Mouse (Mus musculus) spleen, postnatal 10 days (tissue): ENCODE measurements around the gene Fam167b.

ENCODE experiments used
- DNase-seq, 2 experiments: peaks; one replicate each; pipeline ENCODE4 v3.0.0; 2021 to 2022; ENCODE audit warnings: low spot score in 2 of 2

The Fam167b gene

GRCm38 (mm10) chr4:129608426-129609025 lies 30.2 kb upstream of the Fam167b start:
- peak; percentile 73 to 90 for DNase-seq

GRCm38 (mm10) chr4:129600233-129601158 lies 22.1 kb upstream of the Fam167b start, which contains the start of the genes Eif3i and Tmem234:
Gene Eif3i (minus strand): TSS chr4:129600648.
Gene Tmem234 (plus strand): TSS chr4:129600668.
- DNase-seq, result peak; percentile 75 to 88

DNA sequence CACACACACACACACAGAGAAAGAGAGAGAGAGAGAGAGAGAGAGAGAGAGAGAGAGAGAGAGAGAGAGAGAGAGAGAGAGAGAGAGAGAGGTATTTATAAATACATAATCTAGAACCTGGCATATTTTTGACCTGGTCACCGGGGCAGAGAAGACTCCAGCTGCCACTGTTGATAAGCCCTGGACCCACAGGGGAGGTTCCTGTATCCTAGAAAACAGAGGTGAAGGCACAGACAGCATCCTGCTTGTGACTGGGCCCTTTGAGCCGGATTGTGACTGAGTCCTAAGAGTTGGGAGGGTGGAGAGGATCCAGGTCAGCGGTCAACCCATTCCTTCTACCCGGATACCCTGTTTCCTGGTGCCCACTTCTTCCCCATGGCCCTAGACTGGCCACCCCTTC lies 10.5 kb upstream of the Fam167b start:
- peak in 1 of 2 experiments; percentile 57 for DNase-seq

- DNase-seq, result no peak
These were observed 8.6 kb upstream of the Fam167b start for GRCm38 (mm10) chr4:129586943-129587342.

DNA sequence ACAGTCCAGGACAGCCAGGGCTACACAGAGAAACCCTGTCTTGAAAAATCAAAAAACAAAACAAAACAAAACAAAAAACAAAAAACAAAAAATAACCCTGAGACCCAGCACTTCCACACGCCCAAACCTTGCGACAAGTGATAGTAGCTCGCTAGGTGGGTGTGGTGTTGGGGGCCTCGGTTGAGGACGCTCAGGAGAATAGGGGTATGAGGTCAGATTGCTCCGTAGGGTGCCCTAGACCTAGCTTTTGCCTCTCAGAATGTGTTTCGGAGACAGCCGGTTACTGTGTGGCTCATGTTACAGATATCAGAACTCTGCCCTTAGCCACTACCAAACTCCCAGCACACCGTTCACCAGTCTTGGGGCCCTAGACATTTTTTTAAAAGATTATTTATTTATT lies 7.4 kb upstream of the Fam167b start:
- no peak for DNase-seq

- DNase-seq, result peak; percentile 89 to 94
These were observed 6.7 kb upstream of the Fam167b start for GRCm38 (mm10) chr4:129584884-129585608.

DNA sequence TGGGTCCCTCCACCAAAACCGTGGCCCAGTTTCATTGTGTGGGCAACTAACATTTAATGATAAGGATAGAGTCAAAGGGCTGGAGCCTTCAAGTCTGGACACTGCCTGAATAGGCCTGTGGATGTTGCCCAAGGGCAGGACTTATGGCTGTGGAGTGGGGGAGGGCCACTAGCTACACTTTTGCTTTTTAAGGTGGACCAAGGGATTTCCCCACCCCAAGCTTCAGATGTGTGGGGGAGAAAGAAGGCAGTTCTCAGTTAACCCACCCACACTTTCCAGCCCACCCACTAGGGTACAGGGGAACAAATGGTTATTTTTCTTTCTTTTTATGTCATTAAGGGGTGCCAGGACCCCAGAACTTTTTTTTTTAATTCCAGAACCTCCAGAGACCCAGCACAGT lies 6.0 kb upstream of the Fam167b start:
- peak in 1 of 2 experiments; percentile 34 for DNase-seq

- DNase-seq, result no peak
These were observed 3.9 kb upstream of the Fam167b start for GRCm38 (mm10) chr4:129582251-129582650.

- peak in 1 of 2 experiments; percentile 45 for DNase-seq
These were observed 2.0 kb upstream of the Fam167b start for GRCm38 (mm10) chr4:129580347-129580746.

GRCm38 (mm10) chr4:129577688-129578087 lies 661 bp downstream of the Fam167b start:
- DNase-seq, result no peak

- peak; percentile 59 to 79 for DNase-seq
These were observed 1.4 kb downstream of the Fam167b start for GRCm38 (mm10) chr4:129576863-129577491.

DNA sequence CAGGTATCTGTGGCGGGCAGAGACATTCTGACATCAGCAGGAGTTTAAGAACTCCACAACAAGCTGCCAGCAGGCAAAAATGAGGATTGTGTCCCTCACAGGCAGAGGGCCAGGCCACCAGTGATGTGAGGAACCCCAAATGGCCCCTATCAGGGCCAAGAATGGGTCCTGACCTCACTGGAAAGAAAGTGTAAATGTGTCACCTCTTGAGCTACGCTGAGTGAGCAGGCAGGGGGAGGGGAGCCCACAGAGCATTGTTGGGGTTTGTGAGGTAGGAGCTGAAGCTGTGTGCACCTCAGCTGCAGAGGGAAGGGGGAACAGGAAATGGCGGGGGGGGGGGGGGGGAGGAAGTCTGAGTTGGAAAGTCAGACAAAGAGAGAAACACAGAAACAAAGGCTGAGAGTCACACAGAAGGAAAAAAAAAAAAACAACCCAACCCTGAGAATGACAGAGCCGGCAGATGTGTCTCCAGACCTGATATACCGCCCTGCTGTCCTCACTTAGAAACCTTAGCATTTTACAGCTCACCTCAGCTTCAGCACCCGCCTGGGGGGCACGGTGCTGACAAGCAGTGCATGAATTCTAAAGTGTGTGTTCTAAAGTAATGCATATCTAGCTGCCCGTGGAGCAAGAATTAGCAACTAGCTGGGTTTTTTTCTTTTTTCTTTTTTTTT lies 3.0 kb downstream of the Fam167b start:
- DNase-seq, result peak in 1 of 2 experiments; percentile 76

GRCm38 (mm10) chr4:129573430-129573829 lies 4.9 kb downstream of the Fam167b start, which contains the start of gene Lck:
Gene Lck (minus strand): TSS chr4:129573641.
- DNase-seq, result peak in 1 of 2 experiments; percentile 59

GRCm38 (mm10) chr4:129573093-129573370 lies 5.3 kb downstream of the Fam167b start:
- no peak for DNase-seq

DNA sequence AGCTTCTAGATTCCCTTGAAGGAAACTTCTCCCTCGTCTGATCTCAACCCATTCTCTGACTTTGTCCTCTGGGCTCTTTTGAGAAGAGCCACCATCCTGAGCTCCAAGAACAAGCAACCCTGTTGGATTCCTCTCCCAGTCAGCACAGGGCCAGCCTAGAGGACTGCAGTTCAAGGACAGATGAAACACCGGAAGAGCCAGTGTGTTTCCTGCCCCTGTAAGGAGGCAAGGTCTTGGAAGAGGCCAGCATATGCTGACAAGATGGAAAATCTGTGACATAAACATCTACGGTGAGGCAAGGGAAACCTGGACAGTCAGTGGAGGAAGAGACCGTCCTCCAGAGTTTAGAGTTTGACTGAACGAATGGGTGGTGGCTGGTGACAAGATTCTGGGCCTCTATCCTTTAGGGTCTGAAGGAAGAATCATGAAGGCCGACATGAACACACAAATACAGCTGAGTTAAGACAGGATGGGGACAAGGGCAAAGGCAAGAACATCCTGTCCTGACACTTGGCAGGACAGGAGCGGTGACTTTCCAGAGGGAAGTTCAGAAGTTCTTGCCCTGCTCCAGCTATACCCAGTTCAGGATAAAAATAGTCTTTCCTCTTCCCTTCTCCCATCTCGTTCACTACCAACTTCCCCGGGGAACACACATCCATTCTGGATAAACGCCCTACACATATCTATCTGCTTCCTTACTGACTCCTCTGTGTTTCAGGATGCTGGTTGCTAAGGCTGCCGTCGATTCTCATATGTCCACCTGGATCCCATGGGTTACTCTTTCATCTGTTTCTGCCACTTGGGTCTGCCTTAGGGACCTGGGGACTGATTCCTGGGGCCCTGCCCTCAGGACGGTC lies 5.9 kb downstream of the Fam167b start:
- no peak for DNase-seq

DNA sequence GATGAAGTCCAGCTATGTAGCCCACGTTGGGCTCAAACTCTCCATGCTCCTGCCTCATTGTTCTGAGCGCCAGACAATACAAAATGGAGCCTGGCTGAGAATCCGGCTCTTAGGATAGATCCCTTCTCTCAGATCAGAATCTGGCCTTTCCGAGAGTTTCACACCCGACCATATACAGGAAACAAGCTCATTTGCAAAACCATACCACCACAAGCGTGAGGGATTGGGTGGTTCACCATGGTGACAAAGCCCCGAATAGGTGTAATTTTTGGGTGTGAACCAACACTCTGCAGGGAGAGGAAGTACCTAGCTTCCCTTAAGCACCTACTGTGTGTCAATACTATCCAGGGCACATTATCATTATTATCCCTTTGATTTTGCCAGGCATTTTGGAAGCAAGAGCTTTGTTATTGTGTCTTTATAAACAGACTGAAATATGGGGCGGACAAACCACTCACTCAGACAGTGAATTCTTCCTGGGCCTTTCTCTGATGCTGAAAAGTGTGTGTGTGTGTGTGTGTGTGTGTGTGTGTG lies 6.7 kb downstream of the Fam167b start:
- DNase-seq, result no peak

GRCm38 (mm10) chr4:129570028-129570427 lies 8.3 kb downstream of the Fam167b start:
- DNase-seq, result no peak

GRCm38 (mm10) chr4:129568366-129568765 lies 10.0 kb downstream of the Fam167b start:
- no peak for DNase-seq

DNA sequence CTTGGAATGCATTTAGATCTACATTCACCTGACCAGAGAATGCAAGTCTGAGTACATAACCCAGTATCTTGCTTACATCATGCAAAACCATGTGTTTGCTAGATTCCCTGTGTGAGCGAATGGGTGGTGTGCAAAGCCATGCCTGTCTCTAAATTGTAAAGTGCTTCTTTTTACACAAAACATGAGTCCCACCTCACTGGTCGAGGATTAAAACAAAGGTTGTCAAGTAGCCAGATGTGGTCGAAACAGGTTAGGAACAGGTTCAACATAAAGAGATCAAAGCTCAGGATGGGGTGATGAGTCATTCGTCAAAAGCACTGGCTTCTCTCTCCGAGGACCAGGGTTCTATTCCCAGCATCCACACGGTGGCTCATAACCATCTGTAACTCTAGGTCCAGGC lies 13.2 kb downstream of the Fam167b start:
- no peak for DNase-seq

DNA sequence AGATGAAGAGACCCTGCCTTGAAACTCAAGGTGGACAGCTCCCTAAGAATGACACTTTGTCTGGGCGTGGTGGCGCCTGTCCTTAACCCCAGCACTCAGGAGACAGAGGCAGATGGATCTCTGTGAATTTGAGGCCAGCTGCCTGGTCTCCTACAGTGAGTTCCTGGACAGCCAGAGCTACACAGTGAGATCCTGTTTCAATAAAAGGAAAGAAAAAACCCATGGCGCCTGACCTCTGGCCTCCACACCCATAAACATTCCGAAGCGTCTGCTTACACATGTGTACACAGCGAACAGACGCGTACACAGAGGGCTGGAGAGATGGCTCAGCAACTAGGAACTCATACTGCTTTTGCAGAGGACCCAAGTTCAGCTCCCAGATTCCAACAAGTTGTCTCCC lies 14.6 kb downstream of the Fam167b start:
- no peak for DNase-seq
